Mouse (Mus musculus) small intestine, adult 2 months (tissue): ENCODE results near the gene Gm11627.

Experiments used
- CTCF ChIP-seq: fragments of 200-500 bp; IDR thresholded peaks from 2 replicates; pipeline ENCODE4 v1.5.1; 2012; ENCODE audit warnings: low read depth, mild to moderate bottlenecking, control low read depth, inconsistent platforms, low read length, moderate library complexity, mixed read lengths; ENCODE audit not compliant: insufficient replicate concordance, insufficient read length; ENCODE audit errors: extremely low read depth
- POLR2A ChIP-seq: fragments of 200-500 bp; IDR thresholded peaks from 2 replicates; pipeline ENCODE4 v1.6.1; 2012; ENCODE audit warnings: low read depth, mild to moderate bottlenecking, control low read depth, inconsistent platforms, low read length, moderate library complexity

DNA sequence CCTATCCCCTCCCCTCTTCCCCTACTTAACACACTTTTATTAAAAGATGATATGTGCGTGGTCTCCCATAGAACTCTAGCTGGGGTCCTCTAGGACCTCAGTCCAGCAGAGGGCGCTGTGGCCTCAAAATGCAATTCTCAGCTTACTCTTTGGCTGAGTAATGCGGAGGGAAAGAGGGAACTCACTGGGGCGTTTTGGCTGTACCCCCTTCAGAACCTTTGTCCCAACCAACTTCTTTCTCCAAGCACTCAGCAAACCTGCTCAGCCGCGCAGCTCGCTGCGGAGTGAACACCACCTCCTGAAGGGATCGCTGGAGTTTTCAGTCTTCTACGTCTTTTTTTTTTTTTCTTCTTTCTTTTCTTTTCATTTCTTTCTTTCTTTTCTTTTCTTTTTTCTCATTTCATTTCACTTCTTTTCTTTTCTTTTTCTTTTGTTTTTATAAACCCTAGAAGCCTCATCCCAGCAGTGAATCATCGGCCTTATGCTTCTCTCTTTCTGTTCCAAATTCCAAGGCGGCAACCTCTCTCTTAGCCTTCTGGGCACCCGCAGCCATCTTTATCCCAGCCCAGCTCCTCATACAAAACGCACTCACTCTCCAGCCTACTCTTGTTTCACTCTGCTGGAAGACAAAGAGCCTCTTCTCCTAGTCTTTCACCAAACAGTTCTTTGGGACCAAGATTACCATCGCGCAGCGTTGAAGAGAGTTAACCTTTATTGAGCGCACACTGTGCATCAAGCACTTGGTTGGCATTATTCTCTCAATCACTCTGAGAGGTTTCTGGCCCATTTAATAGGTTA is 6.2 kb downstream of the Gm11627 start:
- peak; percentile 92; the same call in 1 of the 2 replicates for TF ChIP-seq CTCF
- TF ChIP-seq POLR2A: no peak
